Mouse (Mus musculus): ENCODE data around the gene Ccdc162.

The Ccdc162 gene

DNA sequence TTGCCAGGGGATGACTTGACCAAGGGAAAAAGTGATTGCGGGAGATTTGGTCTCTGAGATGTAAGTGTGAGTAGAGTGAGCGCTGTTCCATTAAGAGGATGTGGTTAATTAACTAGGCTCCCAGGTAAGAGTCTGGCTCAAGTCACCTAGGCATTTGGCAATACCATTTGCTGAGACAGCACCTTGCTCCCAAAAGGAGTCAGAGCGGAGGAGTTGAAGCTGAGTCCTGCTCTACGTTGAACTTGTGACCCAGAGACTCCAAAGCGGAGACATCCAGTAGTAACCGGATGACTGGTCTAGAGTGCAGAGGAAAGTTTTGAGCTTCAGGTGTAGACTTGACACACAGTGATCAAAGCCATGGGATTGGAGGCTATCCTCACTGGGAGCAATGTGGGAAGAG, 174.4 kb downstream of the Ccdc162 start:
- DNase-seq (ENCODE audit: low read depth, low spot score) = no peak

DNA sequence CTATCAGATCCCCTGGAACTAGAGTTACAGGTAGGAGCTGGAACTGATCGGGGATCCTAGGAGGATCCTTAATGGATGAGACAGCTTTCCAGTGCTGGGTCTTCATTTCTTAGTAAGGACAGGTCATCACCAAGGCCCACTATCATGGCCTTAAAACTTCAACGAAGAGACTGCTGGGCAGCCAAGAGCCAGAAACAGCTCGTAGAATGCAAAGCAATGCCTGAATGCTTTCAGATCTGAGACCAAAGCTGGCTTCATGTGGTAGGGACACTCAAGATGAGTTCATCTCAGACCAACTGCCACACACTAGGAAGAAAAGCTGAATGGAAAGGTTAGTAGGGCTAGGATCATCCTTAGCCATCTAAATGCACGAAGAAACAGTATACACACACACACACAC, 177.4 kb downstream of the Ccdc162 start:
- DNase-seq (ENCODE audit: low read depth, low spot score) = no peak

DNA sequence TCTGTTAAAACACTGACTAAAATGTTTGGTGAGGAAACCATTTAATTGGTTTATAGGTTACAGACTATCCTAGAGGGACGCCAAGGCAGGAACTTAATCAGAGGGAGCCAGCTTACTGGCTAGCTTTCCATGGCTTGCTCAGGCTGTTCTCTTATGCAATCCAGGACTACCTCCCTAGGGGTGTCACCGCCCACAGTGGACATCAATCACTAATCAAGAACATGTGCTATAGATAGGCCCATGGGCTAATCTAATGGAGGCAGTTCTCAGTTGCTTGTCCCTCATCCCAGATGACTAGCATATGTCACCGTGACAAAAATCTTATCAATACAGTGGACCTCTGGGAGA, 178.5 kb downstream of the Ccdc162 start:
- no peak for DNase-seq (ENCODE audit: low read depth, low spot score)

DNA sequence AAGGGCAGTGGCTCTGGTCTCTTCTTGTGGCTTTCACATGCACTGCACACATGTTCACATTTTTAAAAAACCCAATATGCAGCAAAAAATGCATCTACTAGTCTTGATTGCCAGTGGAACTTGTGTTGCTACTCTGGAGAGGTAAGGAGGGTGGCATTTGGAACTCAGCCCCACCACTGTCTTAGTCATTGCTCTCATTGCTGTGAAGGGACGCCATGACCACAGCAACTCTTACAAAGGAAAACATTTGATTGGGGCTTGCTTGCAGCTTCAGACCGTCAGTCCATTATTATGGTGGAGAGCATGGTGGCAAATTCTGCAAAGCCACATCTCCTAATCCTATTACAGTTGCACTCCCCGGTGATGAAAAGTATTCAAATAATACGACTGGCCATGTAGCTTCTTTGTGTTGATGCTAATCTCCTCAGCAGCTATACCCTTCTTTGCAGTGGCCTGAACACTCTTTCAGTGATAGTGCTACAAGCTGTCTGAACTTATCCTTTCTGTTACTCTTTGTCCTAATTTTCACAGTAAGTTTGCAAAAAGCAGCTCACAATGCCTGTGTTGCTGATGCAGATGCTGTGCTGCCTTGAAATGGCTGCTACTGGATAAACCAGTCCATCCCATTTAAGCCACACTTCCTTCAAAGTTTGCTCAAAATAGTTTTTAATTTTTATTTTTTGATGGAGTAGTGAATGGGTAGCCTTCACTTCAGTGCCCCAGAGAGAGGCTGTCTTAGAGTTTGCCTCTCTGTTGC, 179.0 kb downstream of the Ccdc162 start:
- no peak for DNase-seq (ENCODE audit: low read depth, low spot score)

DNA sequence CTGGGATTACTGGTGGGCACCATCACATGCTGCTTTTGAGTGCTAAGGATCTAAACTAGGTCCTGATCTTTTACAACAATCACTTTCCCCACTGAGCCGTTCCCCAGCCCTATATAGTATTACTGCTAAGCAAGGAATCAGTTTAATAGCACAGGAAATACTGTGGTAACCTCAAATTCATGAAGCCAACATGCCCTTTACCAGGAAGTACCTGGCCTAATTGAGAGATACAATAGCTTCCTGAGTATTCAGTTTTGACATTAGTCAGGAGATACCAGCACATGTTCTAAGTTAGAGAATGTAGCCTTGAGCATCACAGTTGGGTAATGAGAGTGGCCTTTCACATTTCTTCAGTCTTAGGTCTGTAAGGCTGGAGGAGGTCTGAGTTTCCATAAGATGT, 179.7 kb downstream of the Ccdc162 start:
- no peak for DNase-seq (ENCODE audit: low read depth, low spot score)

DNA sequence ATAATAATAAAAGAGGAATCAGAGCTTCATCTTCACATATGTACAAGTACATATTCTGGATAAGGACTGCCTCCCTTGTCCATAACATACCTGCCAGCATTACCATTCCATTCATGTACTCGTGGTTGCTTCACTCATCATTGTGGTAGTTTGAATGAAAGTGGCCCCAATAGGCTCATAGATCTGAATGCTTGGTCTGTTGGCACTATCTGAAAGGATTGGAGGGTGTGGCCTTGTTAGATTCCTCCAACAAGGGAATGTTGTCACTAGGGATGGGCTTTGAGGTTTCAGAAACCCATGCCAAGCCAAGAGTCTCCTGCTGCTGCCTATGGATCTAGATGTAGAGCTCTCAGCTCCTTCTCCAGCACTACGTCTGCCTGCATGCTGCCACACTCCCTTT, 180.4 kb downstream of the Ccdc162 start:
- DNase-seq (ENCODE audit: low read depth, low spot score) = no peak

DNA sequence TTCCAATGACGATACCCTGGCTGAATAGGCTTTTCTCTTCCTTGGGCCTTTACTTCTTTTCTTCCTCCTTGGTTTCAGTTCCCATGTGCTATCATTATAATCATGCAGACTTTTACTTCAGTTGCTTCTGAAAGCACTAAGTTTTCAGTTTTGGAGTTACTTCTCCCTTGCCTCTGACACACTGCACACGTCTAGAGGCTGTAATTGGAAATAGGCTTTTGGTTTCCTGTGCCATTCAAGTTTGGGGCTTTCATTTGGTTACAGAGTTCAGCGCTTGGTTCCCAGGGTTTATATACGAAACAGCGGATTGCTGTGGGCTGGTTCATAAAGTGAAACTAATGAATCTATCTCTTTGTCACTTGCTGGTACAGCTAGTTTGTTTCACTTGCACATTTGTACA, 186.5 kb downstream of the Ccdc162 start:
- DNase-seq (ENCODE audit: low read depth, low spot score) = no peak

DNA sequence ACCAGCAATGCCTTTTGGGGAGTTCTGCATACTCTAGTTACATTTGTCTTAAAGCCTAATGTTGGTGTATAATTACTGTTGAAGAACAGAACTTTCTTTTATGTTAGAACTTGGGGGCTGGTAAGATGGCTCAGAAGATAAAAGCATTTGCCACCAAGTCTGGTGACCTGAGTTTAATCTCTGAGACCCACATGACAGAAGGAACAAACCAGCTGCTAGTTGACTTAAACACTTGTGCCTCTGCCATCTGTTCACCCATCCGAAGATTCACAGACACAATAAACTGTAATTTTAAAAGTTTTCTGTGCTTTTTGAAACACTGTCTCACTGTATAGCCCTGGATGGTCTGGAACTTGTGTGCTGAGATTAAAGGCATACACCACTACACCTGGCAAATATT, 190.7 kb downstream of the Ccdc162 start:
- no peak for DNase-seq (ENCODE audit: low read depth, low spot score)

DNA sequence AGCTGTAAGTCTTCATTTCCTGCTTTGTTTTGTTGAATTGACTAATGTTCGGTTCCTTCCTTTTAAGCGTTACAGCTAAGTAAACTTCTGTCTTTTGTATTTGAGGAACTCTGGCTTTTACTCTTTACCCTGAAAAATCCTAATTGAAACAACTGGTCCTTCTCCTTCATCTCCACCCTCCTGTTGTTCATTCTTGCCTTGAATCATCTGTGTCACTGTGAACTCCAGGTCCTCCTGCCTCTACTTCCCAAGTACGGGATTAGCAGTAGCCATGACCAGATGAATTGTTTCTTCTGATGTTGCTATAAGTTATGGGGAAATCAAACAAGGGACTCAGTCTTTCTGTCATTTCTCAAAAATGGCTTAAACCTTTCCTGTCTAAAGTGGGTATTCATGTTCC, 193.0 kb downstream of the Ccdc162 start:
- no peak for DNase-seq (ENCODE audit: low read depth, low spot score)

DNA sequence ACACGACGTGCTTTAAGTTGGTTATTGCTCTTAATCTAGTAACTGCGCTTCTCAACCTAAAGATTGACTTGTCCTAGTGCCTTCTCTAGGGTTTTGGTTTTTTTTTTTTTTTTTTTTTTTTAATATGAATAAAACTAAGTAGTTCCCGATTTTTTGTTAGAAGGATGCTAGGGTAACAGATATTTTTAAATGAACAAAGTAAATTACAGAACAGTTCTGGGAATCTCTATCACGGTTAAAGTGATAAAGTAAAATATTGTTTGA, 196.1 kb downstream of the Ccdc162 start:
- DNase-seq (ENCODE audit: low read depth, low spot score) = no peak

DNA sequence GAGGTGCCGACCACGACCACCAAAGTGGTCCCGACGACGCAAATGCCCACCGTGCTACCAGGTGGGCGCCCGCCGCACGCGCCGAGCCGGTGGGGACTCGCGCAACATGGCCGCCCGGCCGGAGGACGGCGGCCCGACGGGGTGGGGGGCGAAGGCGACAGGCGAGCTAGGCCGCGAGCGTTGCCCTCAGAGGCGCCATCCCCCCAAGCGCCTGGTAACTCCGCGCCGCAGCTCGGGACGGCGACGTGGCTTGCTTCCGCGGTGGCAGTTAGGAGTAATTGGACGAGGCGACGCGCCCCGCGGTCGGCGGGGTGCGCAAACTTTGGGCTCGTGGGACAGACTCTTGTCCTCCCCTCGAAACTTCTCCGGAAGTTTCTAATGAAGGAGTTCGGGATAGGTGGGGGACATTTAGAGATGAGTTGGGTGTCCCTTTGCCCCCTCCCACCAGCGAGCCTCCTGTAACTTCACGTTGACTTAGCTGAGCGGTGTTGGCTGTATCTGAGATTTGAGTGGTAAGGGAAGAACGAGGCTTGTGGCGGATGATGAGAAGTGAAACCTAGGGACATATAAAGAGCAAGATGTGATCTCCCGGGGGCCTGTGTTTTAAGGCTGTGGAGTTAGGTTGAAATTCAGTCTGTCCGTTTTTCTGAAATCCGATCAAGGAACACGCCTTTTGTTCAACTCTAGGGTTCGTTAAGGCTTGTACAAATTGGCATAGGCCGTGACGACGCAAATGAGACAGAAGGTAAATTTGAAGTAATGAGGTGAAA, 196.6 kb downstream of the Ccdc162 start:
- peak; percentile 51 for DNase-seq (ENCODE audit: low read depth, low spot score)

DNA sequence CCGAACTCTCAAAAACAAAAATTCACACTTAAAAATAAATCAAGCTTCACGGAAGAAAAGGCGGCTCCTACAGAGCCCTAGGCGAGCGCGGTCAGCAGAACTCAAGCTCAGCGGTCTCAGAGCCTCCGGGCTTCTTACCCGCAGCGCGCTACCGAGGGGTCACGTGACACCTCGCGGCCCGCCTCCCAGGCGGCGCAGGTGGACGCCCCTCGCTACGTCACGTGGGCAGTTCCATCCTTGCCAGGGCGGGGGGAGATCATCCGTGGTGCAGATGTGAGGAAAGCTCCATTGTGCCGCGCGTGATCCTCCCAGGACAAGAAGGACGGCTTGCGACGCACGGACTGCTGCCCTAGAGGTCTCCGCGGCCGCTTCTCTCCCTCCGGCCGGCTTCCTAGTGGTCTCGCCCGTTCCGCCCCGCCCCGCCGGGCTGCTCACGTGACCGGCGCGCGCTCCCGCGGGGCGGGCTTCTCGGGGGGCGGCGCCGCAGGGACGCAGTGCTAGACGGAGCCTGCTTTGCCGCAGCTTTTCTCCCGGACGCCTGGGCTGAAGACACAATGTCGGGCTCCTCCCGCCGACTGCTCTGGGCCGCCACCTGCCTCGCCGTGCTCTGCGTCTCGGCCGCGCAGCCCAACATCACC, 197.3 kb downstream of the Ccdc162 start, which contains the start of gene Cd164:
Gene Cd164 (plus strand): TSS at position 434 of the 638 bp plus-strand sequence.
- peak; percentile 98 for DNase-seq (ENCODE audit: low read depth, low spot score)

DNA sequence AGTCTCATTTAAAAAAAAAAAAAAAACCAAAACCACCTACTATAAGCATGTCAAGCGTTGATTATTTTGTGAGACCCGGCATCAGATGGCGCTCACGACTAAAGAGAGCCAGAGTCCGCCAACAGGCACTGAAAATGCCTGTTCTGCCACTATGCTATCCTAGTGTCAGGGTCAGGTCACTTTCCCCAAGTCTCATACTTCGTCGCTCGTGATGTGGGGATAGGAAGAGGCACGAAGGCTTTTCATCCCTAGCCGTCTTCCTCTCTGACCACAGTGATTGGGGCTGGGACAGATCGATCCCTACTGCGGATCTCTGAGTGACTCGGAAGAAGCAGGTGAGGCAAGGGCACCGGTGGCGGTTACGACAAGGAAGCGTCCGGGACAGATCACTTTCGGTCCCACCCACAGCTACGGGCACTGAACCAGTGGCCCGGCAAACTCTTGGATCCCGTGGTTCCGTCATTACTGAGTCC, 197.9 kb downstream of the Ccdc162 start:
- DNase-seq (ENCODE audit: low read depth, low spot score) = peak; percentile 92

DNA sequence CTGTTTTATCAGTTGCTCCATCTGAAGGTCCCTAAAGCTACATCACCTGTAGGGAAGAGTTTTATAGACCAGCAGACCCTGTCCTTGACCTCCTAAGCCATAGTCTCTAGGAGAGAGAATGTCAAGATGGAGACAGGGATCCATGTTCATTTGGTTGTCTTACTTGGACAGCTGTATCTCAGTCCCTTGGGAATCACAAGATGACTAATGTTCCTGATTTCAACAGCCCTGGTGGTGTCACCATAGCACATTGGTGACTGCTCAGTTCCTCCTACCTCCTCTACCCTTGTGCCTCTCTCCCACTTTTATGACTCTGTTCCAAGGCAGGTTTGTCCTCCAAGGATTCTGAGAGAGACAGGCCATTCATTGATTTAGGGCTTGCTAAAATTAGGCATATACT, 201.5 kb downstream of the Ccdc162 start:
- peak; percentile 12 for DNase-seq (ENCODE audit: low read depth, low spot score)

DNA sequence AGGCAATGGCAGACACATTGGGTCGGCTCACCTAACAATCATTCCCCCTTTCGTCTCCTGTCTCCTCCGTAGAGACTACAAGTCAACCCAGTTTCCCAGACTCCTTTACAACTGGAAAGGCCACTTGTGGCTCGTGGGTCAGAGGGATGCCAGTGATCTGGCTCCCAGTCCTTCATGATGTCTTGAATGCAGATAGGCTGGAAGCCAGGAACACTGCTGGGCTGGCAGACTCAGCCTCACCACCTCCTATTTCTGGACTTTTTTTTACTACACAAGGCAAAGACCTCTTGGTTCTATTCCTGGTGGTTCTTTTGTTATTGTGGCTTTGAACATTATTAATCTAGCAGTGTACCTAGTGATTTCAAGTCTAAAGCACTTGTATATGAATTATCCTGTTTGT, 202.1 kb downstream of the Ccdc162 start:
- DNase-seq (ENCODE audit: low read depth, low spot score) = no peak

DNA sequence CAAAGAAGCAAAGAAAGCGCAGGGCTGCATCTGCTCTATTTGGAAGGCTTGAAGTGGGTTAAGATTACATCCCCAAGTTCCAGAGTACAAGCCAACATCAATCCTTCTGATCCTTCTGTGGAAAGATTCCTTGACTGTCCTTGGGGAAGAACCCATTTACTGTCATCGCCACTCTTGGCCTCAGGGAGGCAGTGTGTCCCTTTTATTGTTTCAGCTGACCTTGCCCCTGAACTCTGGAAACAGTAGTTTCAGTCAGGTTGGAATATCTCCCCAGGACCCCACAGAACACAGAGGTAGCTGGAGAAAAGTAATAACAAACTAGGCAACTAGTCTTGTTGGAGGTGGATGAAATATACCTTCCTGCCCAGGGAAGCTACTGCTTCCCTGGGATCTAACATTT, 207.3 kb downstream of the Ccdc162 start:
- peak; percentile 36 for DNase-seq (ENCODE audit: low read depth, low spot score)

DNA sequence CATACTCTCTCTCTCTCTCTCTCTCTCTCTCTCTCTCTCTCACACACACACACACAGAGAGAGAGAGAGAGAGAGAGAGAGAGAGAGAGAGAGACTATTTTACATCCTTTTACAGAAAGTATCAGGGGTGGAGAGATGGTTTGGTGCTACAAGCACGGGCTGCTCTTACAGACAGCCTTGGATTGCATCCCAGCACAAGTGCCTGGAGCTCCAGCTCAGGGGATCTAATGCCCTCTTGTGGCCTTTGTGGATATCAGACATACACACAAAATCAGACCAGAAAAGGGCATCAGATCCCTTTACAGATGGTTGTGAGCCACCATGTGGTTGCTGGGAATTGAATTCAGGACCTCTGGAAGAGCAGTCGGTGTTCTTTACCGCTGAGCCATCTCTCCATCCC, 211.0 kb downstream of the Ccdc162 start:
- DNase-seq (ENCODE audit: low read depth, low spot score) = peak; percentile 96

DNA sequence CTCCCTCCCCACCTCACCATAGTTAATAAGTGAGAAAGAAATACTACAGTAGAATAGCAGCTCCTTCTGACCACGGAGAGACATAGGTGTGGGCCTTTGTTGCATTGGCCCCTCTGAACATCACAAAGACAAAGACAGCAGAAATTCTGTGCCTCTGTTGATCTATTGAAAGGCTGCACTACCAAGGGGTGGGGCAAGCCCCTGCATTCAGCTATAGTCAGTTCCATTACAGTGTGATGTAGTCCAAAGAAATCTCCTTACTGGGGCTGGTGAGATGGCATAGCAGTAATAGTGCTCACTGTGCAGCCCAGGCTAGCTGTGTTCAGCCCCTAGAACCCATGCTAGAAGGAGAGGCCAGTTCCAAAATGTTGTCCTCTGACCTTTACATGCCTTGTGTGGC, 211.4 kb downstream of the Ccdc162 start:
- no peak for DNase-seq (ENCODE audit: low read depth, low spot score)

DNA sequence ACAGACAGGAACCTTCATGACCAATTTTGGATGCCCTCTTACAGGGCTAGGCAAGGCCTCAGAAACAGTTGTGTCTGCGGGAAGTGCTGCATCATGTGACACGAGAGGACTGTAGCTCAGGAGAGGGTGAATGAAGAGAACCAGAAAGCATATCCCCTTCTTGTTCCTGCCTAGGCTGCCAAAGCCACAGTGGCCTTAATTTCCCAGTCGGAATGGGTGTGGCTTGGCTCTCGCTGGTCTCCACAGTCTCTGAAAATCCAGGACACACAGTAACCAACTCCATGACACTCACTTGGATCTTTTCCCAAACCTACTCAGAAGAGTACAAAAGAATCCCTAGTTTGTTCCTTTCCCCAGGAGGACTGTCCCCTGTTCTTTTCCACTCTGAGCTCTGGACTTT, 215.5 kb downstream of the Ccdc162 start:
- DNase-seq (ENCODE audit: low read depth, low spot score) = peak; percentile 54

DNA sequence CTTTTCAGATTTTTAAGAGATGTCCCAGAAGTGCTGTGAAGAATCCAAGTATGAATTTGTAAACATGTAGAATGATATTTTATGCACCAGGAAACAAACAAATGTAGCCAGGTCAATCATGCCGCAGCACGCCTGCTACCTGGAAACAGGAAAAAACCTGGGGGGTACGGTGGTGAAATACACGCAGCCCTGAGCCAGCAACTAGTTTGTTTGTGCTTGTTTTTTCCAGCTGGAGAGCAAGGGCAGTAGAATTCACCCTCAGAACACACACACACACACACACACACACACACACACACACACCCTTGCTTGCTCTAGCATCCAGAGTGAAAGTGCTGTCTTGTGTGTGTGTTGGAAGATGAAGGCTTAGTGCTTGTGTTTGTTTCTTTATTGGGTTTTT, 225.3 kb downstream of the Ccdc162 start:
- no peak for DNase-seq (ENCODE audit: low read depth, low spot score)

DNA sequence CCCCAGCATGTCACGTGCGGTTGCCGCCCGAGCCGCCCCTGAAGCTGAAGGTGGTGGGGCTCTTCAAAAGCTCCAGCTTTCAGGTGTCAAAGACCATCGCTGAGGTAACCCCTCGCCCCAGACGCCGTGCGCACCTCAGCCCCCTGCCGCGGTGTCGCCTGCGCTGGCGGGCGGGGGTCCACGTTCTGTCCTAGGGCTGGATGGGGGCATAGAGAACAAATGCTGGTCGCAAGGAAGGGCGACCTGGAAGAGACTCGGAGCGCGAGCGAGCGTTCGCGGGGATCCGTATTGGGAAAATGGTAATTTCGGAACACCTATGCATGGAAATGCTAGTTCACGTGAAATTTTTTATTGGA, 225.9 kb downstream of the Ccdc162 start:
- no peak for DNase-seq (ENCODE audit: low read depth, low spot score)

DNA sequence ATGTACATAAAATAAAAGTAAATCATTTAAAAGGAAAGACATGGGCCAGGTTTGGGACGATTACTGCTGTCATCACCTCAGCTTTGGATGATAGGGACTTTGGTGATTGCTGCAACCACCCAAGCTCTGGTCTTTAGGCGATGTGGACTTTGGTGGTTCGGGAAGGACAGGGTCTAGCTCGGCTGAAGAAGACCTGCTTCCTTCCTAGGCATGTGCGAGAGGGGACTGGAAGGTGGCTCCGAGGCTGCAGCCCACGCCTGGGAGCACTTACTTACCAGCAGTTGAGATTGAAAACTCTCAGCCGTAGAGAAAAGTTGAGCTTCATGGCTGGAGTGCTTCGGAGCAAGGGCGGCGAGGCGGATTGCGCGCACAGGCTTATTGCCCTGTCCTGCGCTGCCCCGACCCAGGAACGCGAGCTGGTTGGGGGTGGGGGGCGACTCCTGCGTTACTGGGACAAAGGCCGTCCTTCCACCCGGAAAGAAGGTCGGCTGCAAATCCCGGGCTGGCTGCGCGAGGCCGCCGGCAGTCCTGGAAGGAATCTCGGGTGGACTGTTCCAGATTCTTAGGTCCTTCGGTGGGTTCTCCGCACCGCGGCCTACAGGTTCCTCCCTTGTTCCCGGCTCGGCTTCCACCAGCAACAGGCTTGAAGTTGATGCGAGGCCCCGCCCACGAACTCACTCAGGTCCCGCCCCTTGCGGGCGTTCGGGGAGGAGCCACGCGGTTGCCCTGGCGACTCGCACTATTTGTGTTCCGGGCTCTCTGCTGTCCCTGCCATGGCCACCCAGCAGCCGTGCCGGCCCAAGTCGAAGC, 226.5 kb downstream of the Ccdc162 start, which contains the start of the genes Smpd2 and Ppil6:
Gene Smpd2 (minus strand): TSS at position 662 of the 810 bp plus-strand sequence.
Gene Ppil6 (plus strand): TSS at position 732 of the 810 bp plus-strand sequence.
- peak; percentile 95 for DNase-seq (ENCODE audit: low read depth, low spot score)
